Mouse (Mus musculus): ENCODE measurements at regions not wholly inside any gene's neighbourhood (a gene's known extent, or its start where the extent isn't known, plus 50 kb on each side); places are given as distances from the start of the nearest gene placed in this dataset.

DNA sequence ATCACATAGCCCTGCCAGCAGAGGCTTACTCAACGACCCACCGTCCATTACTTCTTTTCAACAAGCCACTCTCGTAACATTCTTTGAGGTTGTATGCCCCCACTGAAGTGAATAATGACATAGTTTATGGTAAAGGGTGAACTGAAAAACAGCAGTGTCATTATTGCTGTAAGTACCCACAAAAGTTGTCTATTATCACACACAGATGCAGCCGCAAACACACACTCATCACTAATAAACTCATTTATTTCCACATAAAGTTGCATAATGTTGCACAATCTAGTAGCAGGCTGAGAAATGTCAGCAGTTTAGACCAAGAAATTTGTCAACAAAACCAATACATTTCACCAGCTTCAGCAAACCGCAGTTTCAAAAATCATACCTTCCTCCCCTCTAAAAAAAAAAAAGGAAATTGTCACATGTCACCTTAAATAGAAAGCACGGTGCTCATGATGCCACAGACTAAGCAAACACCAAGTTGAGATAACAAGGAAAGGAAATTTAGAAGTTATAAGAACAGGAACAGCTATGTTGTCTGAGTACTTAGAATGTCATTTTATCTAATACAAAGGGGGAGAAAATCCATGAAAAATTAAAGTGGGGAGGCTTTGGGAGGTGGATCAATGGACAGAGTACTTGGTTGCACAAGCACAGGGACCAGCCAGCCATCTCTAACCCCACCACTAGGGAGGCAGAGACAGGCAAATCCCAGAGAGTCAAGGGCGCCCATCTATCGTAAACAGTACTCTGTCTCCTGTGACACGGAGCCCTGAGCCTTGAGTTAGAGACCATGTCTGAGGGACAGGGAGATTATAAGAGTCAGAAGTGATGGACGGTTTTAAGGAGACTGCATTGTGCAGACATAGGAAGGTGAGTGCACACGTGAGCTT lies 195.9 kb downstream of the Hlx start:
- no peak for DNase-seq (ENCODE audit: low read depth, low spot score)

DNA sequence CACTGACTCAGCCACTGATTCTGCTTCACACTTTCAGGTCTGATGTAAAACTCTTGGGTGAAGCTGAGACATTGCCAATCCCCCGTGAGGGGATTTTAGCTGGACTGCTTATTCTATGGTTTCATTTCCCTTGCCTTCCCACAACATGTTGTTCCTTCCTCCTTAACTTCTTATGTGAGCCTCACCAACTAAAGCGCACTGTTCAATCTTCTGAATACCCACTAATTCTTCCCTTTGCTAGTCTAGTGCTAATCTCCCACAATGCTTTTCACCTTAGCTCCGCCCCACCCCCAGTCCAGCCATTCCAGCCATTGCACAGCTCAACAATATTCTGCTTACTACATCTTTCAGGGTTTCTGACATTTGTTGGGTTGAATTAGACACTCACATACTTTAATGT lies 196.7 kb downstream of the Hlx start:
- DNase-seq (ENCODE audit: low read depth, low spot score): no peak

DNA sequence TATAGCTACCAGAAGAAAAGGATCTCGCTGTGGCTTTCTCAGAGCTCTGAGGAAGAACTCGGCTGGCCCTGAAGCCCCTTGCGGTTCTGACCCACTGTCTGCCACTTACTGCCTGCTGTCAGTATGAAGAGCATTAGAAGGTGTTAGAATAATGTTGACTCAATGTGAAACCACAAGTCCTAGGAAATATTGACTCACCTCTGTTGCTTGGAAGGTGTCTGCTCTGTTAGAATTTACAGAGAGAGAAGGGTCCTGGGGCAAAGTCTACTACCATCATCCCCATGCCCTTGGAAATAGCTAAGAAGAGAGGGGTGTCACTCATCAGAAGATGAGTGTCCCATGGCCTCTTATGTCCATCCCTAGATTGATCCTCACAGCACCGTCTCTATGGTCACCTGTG lies 197.9 kb downstream of the Hlx start:
- no peak for DNase-seq (ENCODE audit: low read depth, low spot score)

GRCm38 (mm10) chr1:184533870-184534269 lies 198.5 kb downstream of the Hlx start:
- no peak for DNase-seq (ENCODE audit: low read depth, low spot score)

GRCm38 (mm10) chr1:184532488-184533055 lies 199.8 kb downstream of the Hlx start:
- DNase-seq (ENCODE audit: low read depth, low spot score): no peak

- no peak for DNase-seq (ENCODE audit: low read depth, low spot score)
Measured at GRCm38 (mm10) chr1:184530606-184531320, 201.7 kb downstream of the Hlx start.

DNA sequence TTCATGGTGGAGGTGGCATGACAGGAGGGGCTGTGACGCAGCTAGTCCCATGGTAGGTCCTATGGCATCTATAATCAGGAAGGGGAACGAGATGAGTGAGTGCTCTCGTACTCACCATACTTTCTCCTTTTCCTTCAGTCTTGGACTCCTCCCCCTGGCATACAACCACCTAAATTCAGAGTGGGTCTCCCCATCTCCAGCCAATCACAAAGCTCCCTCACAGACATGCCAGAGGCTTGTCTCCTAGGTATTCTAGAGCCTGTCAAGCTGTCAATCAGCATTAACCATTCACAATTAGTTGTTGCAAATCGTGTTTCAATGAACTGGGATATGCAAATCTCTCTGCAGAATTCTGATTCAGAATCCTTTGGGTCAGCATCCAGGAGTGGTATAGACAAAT lies 206.7 kb downstream of the Hlx start:
- DNase-seq (ENCODE audit: low read depth, low spot score): no peak

- DNase-seq (ENCODE audit: low read depth, low spot score): no peak
Measured at GRCm38 (mm10) chr1:184519551-184519950, 212.9 kb downstream of the Hlx start.

DNA sequence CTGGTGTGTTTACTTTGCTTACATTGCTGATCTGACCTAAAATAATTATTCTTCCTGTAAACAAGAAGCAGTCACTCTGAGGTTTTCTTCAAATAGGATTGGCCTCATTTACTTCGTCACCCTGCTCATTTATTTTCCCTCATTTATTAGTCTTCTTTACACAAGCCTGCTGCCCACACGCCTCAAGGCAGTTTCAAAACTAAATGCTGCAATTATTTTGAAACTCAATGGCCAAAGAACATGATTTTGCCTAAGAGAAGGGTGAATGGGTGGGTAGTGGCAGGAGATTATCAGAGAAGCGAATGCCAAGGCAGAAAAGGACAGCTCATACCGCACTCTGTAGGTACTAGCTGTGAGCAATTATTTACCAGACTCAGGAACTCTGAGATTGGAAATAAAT lies 227.8 kb downstream of the Hlx start:
- DNase-seq (ENCODE audit: low read depth, low spot score): no peak

DNA sequence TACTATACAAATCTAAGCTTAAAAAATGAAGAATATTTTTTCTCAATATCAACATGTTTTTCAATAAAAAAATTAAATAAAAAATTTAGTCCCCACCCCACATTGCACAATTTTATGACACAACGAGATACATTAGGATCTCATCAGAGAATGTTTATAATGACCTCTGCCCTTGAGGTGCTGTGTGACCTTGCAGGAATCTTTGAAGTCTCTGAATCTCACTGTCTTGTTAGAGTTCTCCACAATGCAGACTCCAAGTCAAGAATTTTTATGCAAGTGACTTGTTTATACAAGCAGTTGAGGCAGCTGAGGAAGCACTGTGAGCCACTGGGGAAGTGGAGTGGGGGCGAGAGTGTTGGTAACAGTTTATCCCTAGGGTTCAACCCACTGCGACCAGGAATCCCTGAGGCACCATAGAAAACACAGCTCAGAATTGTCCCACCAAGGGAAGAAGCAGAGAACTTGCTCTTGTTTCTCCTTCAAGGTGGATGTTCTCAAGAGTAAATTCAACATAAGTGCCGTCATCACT lies 228.5 kb downstream of the Hlx start:
- no peak for DNase-seq (ENCODE audit: low read depth, low spot score)

DNA sequence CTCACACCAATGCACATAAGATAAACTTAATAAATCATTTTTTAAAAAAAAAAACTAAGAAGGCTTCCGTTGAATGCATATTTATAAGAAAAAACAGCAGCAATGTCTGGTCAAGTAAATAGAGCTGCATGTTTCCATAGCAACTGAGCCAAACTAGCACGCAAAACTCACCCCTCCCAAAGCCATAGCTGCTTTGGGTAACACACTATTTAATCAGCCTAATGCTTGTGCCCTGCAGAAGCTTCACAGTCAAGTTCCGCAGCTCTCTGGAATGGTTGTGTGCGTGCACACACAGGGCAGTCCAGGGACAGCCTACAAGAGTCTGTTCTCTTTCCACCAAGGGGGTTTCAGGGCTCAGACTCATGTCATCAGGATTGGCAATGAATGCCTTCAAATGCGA lies 231.7 kb downstream of the Hlx start:
- no peak for DNase-seq (ENCODE audit: low read depth, low spot score)

DNA sequence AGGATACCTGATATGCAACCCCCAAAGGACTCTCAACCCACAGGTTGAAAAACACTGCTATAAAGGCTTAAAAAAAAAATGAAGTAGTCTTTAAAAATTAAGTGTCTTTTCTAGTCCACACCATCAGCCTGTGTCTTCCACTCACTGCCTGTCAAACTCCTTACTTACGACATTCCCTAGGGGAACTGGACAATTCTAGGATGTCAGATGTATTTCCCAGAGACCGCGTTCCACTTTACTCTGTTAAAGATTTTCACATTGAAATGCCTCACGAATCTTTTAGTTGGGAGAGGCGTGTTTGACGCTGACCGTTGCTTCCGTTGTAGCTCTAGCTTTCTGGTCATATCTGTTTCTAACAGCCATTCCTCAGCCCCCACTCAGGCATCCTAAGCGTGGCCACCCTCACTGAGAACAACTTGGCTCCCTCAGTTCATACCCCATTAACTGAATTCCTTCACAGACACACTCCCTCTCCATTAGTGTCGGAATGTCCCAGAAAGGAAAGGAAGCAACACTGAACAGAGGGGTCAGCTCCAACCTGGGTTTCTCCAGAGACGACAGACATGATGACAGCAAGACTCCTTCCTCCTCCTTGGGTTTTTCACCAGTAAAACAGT lies 233.4 kb downstream of the Hlx start:
- DNase-seq (ENCODE audit: low read depth, low spot score): no peak

- DNase-seq (ENCODE audit: low read depth, low spot score): no peak
Measured at GRCm38 (mm10) chr1:184497007-184497406, 235.4 kb downstream of the Hlx start.

DNA sequence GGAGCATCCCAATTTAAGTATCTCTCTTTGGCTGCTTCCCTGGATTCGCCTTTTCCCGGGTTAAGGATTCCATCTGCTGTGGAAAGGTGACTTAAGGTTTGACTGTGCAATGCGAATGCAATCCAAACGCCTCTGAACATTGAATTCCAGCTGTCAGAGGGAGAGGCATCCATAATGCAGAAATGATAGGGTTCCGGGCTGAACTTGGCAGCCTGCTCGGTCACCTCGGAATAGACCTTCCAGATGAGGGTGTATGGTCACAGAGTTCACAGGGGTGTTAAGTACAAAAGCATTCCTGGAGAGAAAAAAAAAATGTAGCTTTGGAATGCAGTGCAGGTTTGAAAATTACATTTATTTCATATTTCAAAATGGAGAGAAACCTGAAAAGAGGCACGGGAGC lies 238.6 kb downstream of the Hlx start:
- DNase-seq (ENCODE audit: low read depth, low spot score): no peak

DNA sequence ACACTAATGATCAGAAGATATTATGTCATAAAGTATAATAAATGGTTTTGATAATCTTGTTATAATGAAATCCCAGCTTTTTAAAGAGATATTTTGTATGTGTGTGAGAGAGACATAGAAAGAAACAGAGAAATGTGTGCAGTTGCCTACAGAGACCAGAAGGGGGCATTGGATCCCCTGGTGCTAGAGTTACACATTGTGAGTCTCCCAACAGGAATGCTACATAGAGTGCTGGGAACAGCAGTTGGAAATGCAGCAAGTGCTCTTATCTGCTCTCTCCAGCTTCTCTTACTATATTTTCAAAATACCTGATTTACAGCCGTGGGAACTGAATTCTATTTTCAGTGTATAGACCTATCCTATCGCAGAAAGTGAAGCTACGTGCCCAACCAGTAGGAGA lies 240.3 kb downstream of the Hlx start:
- no peak for DNase-seq (ENCODE audit: low read depth, low spot score)

- DNase-seq (ENCODE audit: low read depth, low spot score): no peak
Measured at GRCm38 (mm10) chr1:184491252-184491651, 241.2 kb downstream of the Hlx start.

- no peak for DNase-seq (ENCODE audit: low read depth, low spot score)
Measured at GRCm38 (mm10) chr1:184487409-184487808, 245.0 kb downstream of the Hlx start.

GRCm38 (mm10) chr1:184484801-184485200 lies 247.6 kb downstream of the Hlx start:
- DNase-seq (ENCODE audit: low read depth, low spot score): no peak

- DNase-seq (ENCODE audit: low read depth, low spot score): no peak
Measured at GRCm38 (mm10) chr1:184483371-184483770, 249.0 kb downstream of the Hlx start.

DNA sequence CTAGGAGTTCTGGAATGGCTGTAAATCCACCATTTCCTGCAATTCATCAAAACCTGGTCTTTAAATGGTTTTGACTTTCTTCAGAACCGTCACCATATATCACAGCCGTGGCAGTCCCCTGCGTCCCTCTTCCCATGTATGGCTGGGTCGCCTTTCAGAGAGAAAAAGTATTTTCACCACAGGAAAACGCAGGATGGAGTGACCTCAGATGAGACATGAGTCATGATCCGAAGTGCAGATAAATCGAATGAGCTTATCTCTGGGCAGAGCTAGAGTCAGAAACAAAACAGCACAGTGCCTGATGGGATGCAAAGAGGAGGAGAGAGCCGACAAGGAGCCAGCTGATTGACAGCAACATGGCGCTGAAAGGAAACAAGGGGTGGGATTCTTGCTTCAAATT lies 250.4 kb downstream of the Hlx start:
- no peak for DNase-seq (ENCODE audit: low read depth, low spot score)

DNA sequence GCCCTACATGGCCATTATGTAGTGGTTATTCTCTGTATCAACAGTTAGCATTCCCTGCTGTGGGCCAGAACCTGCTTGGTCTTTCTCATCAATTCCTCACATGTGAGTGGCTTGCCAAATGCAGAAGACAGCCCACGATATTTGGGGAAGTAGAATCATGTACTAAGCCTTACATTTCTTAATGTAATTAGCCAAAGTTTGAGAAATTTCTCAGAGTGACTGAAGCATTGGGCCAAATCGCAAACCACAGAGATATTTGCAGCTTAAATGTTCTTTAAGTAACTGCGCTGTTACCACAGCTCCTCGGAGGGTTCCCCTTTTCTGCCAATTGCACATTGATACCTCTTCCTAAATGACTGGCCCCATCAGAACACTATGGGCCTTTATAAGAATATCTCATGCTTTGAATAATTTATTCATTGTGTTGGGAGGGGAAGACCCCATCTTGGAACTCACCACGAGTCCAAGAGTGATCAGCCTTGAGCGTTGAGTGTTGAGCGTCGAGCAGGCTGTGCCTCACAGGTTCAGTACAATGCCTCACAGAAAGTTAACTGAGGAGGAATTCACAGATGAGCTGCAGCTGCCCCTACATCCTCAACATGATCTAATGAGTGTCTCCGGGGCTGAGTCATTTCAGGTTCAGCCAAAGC lies 251.7 kb downstream of the Hlx start:
- no peak for DNase-seq (ENCODE audit: low read depth, low spot score)

DNA sequence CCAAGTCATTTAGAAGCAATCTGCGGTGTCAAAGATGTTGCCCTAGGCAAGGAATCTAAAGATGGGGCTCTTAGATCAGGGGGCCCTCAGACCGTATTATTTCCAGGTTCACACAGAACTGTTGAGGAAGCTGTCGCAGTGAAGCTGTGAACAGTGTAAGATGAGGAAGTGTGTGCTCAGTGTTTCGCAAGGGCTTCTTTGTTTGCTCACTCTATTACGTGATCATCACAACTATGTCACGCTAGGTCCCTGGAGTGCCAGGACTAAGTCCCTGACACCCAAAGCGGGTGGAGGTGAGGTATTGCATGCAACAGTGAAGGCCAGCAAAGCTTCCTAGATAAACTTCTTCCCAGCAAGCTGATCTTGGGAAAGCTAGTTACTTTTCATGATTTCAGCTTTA lies 254.4 kb downstream of the Hlx start:
- no peak for DNase-seq (ENCODE audit: low read depth, low spot score)

Measured in retina, adult 2 months (tissue).